Mouse (Mus musculus) intestine, embryonic 15.5 days (tissue): ENCODE measurements at regions not wholly inside any gene's neighbourhood (a gene's known extent, or its start where the extent isn't known, plus 50 kb on each side); places are given as distances from the start of the nearest gene placed in this dataset.
"Not testable (repeated sequence)": the region's sequence is repeated elsewhere in the genome, so short reads cannot be mapped to it uniquely, and the experiment has no call there.

ENCODE experiments used
- ATAC-seq: fragments of 200-750 bp; cut with Nextera tagmentation; 2 replicates; pipeline ENCODE4 v1.8.0; 2017; ENCODE audit warnings: moderate TSS enrichment, moderate library complexity
- H3K27ac ChIP-seq: fragments of 300-500 bp; sonication (generic); 2 replicates; pipeline ENCODE4 v1.5.1; 2015; ENCODE audit warnings: mild to moderate bottlenecking, inconsistent platforms
- H3K27me3 ChIP-seq: fragments of 300-500 bp; sonication (generic); replicated peaks from 2 replicates; pipeline ENCODE4 v1.6.1; 2015; ENCODE audit warnings: inconsistent platforms
- H3K36me3 ChIP-seq: fragments of 300-500 bp; sonication (generic); 2 replicates; pipeline ENCODE4 v1.6.1; 2015; ENCODE audit warnings: inconsistent platforms
- H3K4me1 ChIP-seq: fragments of 300-500 bp; sonication (generic); replicated peaks from 2 replicates; pipeline ENCODE4 v1.6.1; 2015; ENCODE audit warnings: inconsistent platforms
- H3K4me2 ChIP-seq: fragments of 300-500 bp; sonication (generic); replicated peaks from 2 replicates; pipeline ENCODE4 v1.6.1; 2015; ENCODE audit warnings: mild to moderate bottlenecking, inconsistent platforms
- H3K4me3 ChIP-seq: fragments of 300-500 bp; sonication (generic); replicated peaks from 2 replicates; pipeline ENCODE4 v1.5.1; 2015; ENCODE audit warnings: inconsistent platforms
- H3K9ac ChIP-seq: fragments of 300-500 bp; sonication (generic); 2 replicates; pipeline ENCODE4 v1.6.1; 2015; ENCODE audit warnings: inconsistent platforms
- H3K9me3 ChIP-seq: fragments of 300-500 bp; sonication (generic); 2 replicates; pipeline ENCODE4 v1.6.1; 2016; ENCODE audit warnings: inconsistent platforms
- WGBS: fragments of 180-500 bp; shearing (Covaris S2); methylation state at CpG from one replicate; pipeline ENCODE4 v1.1.7; 2015; 5-methylcytosine and 5-hydroxymethylcytosine counted together

GRCm38 (mm10) chr1:184221792-184222191 is 187.7 kb upstream of the 1700056E22Rik start:
- H3K4me3 ChIP-seq, result no peak overlapping the region

DNA sequence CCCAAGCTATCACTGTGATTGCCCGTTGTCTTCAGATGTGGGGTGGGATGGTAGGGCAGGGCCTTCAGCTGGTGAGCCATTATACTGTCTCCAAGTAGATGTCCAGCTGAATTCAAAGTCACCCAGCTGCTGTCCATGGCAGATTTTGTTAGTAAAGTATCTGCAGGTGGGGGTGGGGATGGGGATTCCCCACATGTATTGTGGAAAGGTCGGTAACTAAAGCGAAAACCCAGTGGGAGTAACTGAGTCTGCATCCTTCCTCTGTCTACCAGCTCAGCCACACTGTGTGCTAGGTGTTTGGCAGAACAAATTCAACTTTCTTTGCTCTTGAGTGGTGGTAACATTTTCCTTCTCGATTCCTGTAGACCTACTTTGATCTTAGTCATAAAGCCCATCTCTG is 163.2 kb upstream of the 1700056E22Rik start:
- WGBS, result 91% methylated on average over 4 of the region's 4 CpGs
- ATAC-seq, result no peak

More at GRCm38 (mm10) chr1:184221792-184222191, 187.7 kb upstream of the 1700056E22Rik start:
- H3K4me2 ChIP-seq, result no peak overlapping the region
- H3K9ac ChIP-seq, result no peak overlapping the region
- no peaks in the 10 kb centered on the region for H3K9me3 ChIP-seq
- H3K36me3 ChIP-seq, result no peaks in the 10 kb centered on the region
- 41% methylated on average over 3 of the region's 3 CpGs for WGBS
- H3K27ac ChIP-seq, result no peak overlapping the region
- no peaks in the 10 kb centered on the region for H3K27me3 ChIP-seq
- no peak for ATAC-seq
- H3K4me1 ChIP-seq, result no peaks in the 10 kb centered on the region

DNA sequence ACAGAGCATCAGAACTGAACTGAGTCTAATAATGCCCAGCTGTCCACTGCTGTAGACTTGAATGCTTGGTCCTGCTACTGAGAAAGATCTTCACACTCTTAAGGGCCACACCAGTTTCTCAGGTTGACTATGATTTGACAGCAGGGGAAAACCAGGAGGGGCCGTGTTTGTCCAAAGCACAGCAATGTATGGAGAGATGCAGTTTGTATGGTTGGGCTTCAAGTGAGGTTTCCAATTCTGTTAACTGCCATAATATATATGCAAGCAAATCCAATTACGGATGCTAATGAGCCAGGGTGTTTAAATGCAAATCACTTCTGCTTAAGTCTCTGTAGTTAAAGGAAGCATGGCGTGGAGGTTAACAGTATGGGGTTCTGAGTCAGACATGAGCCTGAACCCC is 157.2 kb upstream of the 1700056E22Rik start:
- Histone ChIP-seq H3K9me3 (no peaks in the 10 kb centered on the region), H3K4me2 (no peak overlapping the region), H3K4me1 (no peaks in the 10 kb centered on the region), H3K4me3 (no peak overlapping the region), H3K27me3 (no peaks in the 10 kb centered on the region), H3K27ac (no peak overlapping the region), H3K9ac (no peak overlapping the region), H3K36me3 (no peaks in the 10 kb centered on the region)
- 79% methylated on average over 3 of the region's 3 CpGs for WGBS
- ATAC-seq, result no peak

More for the DNA sequence above, 163.2 kb upstream of the 1700056E22Rik start:
- Histone ChIP-seq H3K36me3 (no peaks in the 10 kb centered on the region), H3K9ac (no peak overlapping the region), H3K4me3 (no peak overlapping the region), H3K4me2 (no peak overlapping the region), H3K9me3 (no peaks in the 10 kb centered on the region), H3K4me1 (no peaks in the 10 kb centered on the region), H3K27me3 (no peaks in the 10 kb centered on the region), H3K27ac (no peak overlapping the region)

DNA sequence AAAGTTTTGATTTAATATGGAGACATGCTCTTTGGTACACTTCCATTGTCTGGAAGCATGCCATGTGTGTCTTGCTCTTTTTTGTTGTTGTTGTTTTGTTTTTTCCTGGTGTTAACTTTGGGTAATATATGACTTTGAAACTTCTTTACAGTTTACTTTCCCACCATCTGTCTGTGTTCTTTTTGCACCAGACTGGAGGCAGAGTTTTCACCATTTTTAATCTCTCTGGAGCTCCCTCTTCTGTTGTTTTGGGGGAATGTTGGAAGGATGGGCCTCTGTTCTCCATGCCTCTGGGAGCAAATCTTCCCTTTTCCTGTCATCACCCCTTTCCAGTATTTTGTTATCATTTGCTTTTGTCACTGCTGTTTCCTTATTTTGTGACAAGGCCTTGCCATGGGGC is 153.5 kb upstream of the 1700056E22Rik start:
- H3K4me3 ChIP-seq, result no peak overlapping the region
- no peaks in the 10 kb centered on the region for H3K27me3 ChIP-seq
- no peaks in the 10 kb centered on the region for H3K4me1 ChIP-seq
- no peak overlapping the region for H3K27ac ChIP-seq
- no peak overlapping the region for H3K9ac ChIP-seq
- no peaks in the 10 kb centered on the region for H3K9me3 ChIP-seq
- ATAC-seq, result no peak
- H3K36me3 ChIP-seq, result no peaks in the 10 kb centered on the region
- H3K4me2 ChIP-seq, result no peak overlapping the region

DNA sequence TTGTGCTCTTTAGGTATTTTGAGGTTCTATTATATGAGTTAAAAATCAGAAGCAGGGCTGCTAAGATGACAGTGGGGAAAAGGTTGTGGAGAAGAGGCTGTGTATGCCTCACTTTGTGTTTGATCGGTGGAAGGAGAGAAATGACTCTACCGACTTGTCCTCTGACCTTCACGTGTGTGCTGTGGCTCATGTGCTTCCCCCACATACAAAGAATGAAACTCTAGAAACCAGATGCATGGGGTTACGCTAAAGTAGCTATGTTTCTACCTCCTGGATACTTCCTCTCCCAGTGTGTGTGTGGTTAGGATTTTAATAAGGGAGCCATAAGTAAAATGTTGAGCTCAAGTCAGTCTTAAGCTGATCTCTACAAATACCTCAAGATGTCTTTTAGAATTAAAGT is 148.1 kb upstream of the 1700056E22Rik start:
- WGBS, result 93% methylated on average over 4 of the region's 4 CpGs

DNA sequence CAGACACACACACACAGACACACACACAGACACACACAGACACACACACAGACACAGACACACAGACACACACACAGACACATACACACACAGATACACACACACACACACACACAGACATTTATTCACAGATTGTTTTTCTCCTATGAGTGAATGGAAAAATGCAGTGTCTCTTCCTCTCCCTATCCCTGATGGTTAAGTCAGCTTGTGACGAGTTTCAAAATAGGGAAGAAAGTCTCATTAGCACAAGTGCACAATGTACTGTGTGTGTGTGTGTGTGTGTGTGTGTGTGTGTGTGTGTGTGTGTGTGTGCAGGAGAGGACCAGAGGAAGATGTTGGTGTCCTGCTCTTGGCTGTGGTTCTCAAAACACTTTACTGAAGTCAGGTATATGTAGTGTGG is 140.3 kb upstream of the 1700056E22Rik start:
- not testable (repeated sequence) for H3K9me3 ChIP-seq, H3K9ac ChIP-seq, H3K4me3 ChIP-seq, ATAC-seq, H3K4me1 ChIP-seq, H3K27ac ChIP-seq, H3K36me3 ChIP-seq, H3K4me2 ChIP-seq, H3K27me3 ChIP-seq
- 84% methylated on average over 1 of the region's 1 CpGs for WGBS

More for the DNA sequence above, 148.1 kb upstream of the 1700056E22Rik start:
- Histone ChIP-seq H3K4me2 (no peak overlapping the region), H3K9ac (no peak overlapping the region), H3K4me1 (no peaks in the 10 kb centered on the region), H3K27ac (no peak overlapping the region), H3K27me3 (no peaks in the 10 kb centered on the region), H3K4me3 (no peak overlapping the region), H3K36me3 (no peaks in the 10 kb centered on the region), H3K9me3 (no peaks in the 10 kb centered on the region)
- no peak for ATAC-seq

- ATAC-seq, result no peak
- Histone ChIP-seq H3K27ac (no peak overlapping the region), H3K36me3 (no peaks in the 10 kb centered on the region), H3K9me3 (no peaks in the 10 kb centered on the region), H3K27me3 (no peaks in the 10 kb centered on the region), H3K9ac (no peak overlapping the region), H3K4me1 (no peaks in the 10 kb centered on the region), H3K4me3 (no peak overlapping the region), H3K4me2 (no peak overlapping the region)
- WGBS, result 79% methylated on average over 6 of the region's 6 CpGs
Observed at GRCm38 (mm10) chr1:184173739-184174138, 139.6 kb upstream of the 1700056E22Rik start.

DNA sequence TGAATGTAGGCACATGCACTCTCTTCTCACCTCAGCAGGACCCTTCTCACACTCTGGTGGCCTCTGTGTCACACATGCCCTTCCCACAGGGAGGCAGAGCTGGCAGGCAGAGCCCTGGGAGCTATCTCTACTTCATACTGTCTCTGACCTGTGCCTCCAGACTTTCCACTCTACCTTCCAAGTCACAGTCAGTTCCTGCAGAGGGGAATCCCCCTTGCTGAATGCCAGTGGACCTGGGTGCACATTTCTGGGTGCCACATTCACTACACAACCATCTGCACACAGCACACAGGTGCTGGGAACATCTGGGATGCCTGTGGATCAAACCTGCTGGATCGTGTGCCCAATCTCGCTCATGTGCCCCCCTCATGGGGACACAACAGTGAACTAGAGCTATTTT is 138.9 kb upstream of the 1700056E22Rik start:
- H3K27ac ChIP-seq, result no peak overlapping the region
- H3K4me3 ChIP-seq, result no peak overlapping the region
- no peak for ATAC-seq
- no peaks in the 10 kb centered on the region for H3K4me1 ChIP-seq
- H3K4me2 ChIP-seq, result no peak overlapping the region
- no peaks in the 10 kb centered on the region for H3K36me3 ChIP-seq
- no peak overlapping the region for H3K9ac ChIP-seq
- WGBS, result 91% methylated on average over 2 of the region's 2 CpGs
- no peaks in the 10 kb centered on the region for H3K9me3 ChIP-seq
- no peaks in the 10 kb centered on the region for H3K27me3 ChIP-seq

GRCm38 (mm10) chr1:184171601-184172000 is 137.5 kb upstream of the 1700056E22Rik start:
- no peak overlapping the region for H3K27ac ChIP-seq
- no peaks in the 10 kb centered on the region for H3K36me3 ChIP-seq
- no peaks in the 10 kb centered on the region for H3K27me3 ChIP-seq
- ATAC-seq, result no peak
- H3K4me2 ChIP-seq, result no peak overlapping the region
- WGBS, result 66% methylated on average over 7 of the region's 7 CpGs
- no peaks in the 10 kb centered on the region for H3K4me1 ChIP-seq
- no peak overlapping the region for H3K9ac ChIP-seq
- H3K9me3 ChIP-seq, result no peaks in the 10 kb centered on the region
- no peak overlapping the region for H3K4me3 ChIP-seq

- Histone ChIP-seq H3K4me1 (no peaks in the 10 kb centered on the region), H3K9ac (no peak overlapping the region), H3K27ac (no peak overlapping the region), H3K36me3 (no peaks in the 10 kb centered on the region), H3K9me3 (no peaks in the 10 kb centered on the region), H3K27me3 (no peaks in the 10 kb centered on the region), H3K4me2 (no peak overlapping the region), H3K4me3 (no peak overlapping the region)
- no peak for ATAC-seq
- 75% methylated on average over 3 of the region's 3 CpGs for WGBS
Observed at GRCm38 (mm10) chr1:184170926-184171325, 136.8 kb upstream of the 1700056E22Rik start.

- Histone ChIP-seq H3K27me3 (no peaks in the 10 kb centered on the region), H3K4me1 (no peaks in the 10 kb centered on the region), H3K9me3 (no peaks in the 10 kb centered on the region), H3K9ac (no peak overlapping the region), H3K4me3 (no peak overlapping the region), H3K36me3 (no peaks in the 10 kb centered on the region), H3K4me2 (no peak overlapping the region), H3K27ac (no peak overlapping the region)
- WGBS, result 42% methylated on average over 1 of the region's 1 CpGs
- ATAC-seq, result no peak
Observed at GRCm38 (mm10) chr1:184169967-184170366, 135.9 kb upstream of the 1700056E22Rik start.

- Histone ChIP-seq H3K4me2 (no peak overlapping the region), H3K4me1 (no peaks in the 10 kb centered on the region), H3K9ac (no peak overlapping the region), H3K4me3 (no peak overlapping the region), H3K36me3 (no peaks in the 10 kb centered on the region), H3K9me3 (no peaks in the 10 kb centered on the region), H3K27me3 (no peaks in the 10 kb centered on the region), H3K27ac (no peak overlapping the region)
- no peak for ATAC-seq
- 55% methylated on average over 7 of the region's 7 CpGs for WGBS
Observed at GRCm38 (mm10) chr1:184169034-184169783, 135.1 kb upstream of the 1700056E22Rik start.

DNA sequence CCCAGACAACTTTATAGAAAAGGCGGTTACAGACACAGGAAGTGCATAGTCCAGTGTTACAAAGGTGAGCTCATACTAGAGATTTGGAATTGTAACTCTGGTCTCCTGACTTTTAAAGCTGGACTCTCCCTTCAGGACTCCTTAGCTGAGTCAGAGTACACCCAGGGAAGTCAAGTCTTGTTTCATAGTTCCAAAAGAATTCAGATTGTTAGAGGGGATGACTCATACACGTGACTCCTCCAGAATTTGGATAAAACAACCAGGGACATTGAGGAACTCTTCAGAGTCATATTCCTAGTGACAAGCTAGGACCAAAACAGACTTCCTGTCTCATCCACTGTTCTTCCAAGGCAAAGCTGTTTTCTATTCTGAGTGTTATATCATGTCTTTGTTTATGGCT is 132.8 kb upstream of the 1700056E22Rik start:
- H3K4me1 ChIP-seq, result no peaks in the 10 kb centered on the region
- no peaks in the 10 kb centered on the region for H3K27me3 ChIP-seq
- WGBS, result 75% methylated on average over 2 of the region's 2 CpGs
- H3K9ac ChIP-seq, result no peak overlapping the region
- no peak overlapping the region for H3K4me2 ChIP-seq
- H3K36me3 ChIP-seq, result no peaks in the 10 kb centered on the region
- no peak for ATAC-seq
- no peak overlapping the region for H3K4me3 ChIP-seq
- H3K9me3 ChIP-seq, result no peaks in the 10 kb centered on the region
- no peak overlapping the region for H3K27ac ChIP-seq
